Mouse (Mus musculus) Patski (cell line): ENCODE data around the gene Islr. TPM values are rescaled to one million over a fixed set of nuclear protein-coding genes. Genes with fewer than 3 reads are reported as not detected.

Source experiments
- ATAC-seq: fragments of 100-300 bp; one replicate; pipeline ENCODE4 v1.8.0; 2021
- CTCF ChIA-PET: fragments of 350-600 bp; sonication (Branson Sonifier 250); formaldehyde crosslinking; loops from one replicate; lab custom pipeline; 2022; ENCODE audit warnings: inconsistent platforms; lab: Charles Lee
- POLR2A ChIA-PET: fragments of 350-600 bp; sonication (Branson Sonifier 250); formaldehyde crosslinking; loops from one replicate; lab custom pipeline; 2022; ENCODE audit warnings: antibody characterized with exemption, inconsistent platforms; lab: Charles Lee
- DNase-seq: peaks from one replicate; pipeline ENCODE4 v3.0.0-alpha.2; 2011; ENCODE audit warnings: low read depth, low spot score
- H3K27me3 ChIP-seq: fragments of 371-371 bp; one replicate; pipeline ENCODE4 v1.5.1; 2021
- CTCF ChIP-seq: fragments of 100-300 bp; IDR thresholded peaks from one replicate; pipeline ENCODE4 v1.5.1; 2021
- in situ Hi-C: fragments of 300-500 bp; cut with MboI; formaldehyde crosslinking; loops from 3 replicates; pipeline ENCODE4 v1.11.1; 2018; ENCODE audit warnings: low pct_unique_long_range_greater_than_20kb, mixed read lengths
- polyA plus RNA-seq: library from polyadenylated mRNA; unstranded; gene quantifications from one replicate; pipeline ENCODE4 v1.2.3, GENCODE M21; 2021

Islr gene
- polyA plus RNA-seq, 1 experiment from 2014 or later: 39.6 TPM

GRCm38 (mm10) chr9:58246083-58246591 is 42.0 kb upstream of the Islr start:
- CTCF ChIA-PET: interaction anchor here (1.1 to 4.0 kb wide), 5 partner anchors 21 to 207 kb away, joined by 4 to 23 read pairs (median 15); no protein-coding TSS in a partner anchor
- ATAC-seq (no peak), DNase-seq (no peak)
- no peak for TF ChIP-seq CTCF
- POLR2A ChIA-PET: no interaction called here
- no peaks in the 10 kb centered on the region for H3K27me3 ChIP-seq
- in situ Hi-C loops: no loop called here

- DNase-seq (no peak), ATAC-seq (no peak)
- H3K27me3 ChIP-seq: no peaks in the 10 kb centered on the region
- CTCF ChIA-PET: interaction anchor here (1.1 to 1.4 kb wide), 4 partner anchors 9 to 205 kb away, joined by 3 to 5 read pairs (median 4); partner anchors contain the start of gene Stoml1
- POLR2A ChIA-PET: interaction anchor here (1.2 kb wide), 1 partner anchor 48 kb away, joined by 3 read pairs; no protein-coding TSS in a partner anchor
- TF ChIP-seq CTCF: no peak
- in situ Hi-C loops: no loop called here
Observed at GRCm38 (mm10) chr9:58243696-58244095, 39.6 kb upstream of the Islr start.

GRCm38 (mm10) chr9:58242696-58243095 is 38.6 kb upstream of the Islr start:
- POLR2A ChIA-PET: interaction anchor here (1.2 kb wide), 1 partner anchor 49 kb away, joined by 3 read pairs; no protein-coding TSS in a partner anchor
- ATAC-seq: no peak
- in situ Hi-C loops: no loop called here
- TF ChIP-seq CTCF: no peak
- no peaks in the 10 kb centered on the region for H3K27me3 ChIP-seq
- CTCF ChIA-PET: interaction anchor here (0.7 to 1.5 kb wide), 5 partner anchors 10 to 38 kb away, joined by 3 to 6 read pairs (median 3); partner anchors contain the start of gene Stoml1
- DNase-seq: no peak

GRCm38 (mm10) chr9:58241780-58242485 is 37.8 kb upstream of the Islr start:
- DNase-seq: no peak
- CTCF ChIA-PET: interaction anchor here (0.7 to 1.5 kb wide), 7 partner anchors 10 to 41 kb away, joined by 3 to 6 read pairs (median 3); partner anchors contain the start of gene Stoml1
- no peaks in the 10 kb centered on the region for H3K27me3 ChIP-seq
- POLR2A ChIA-PET: no interaction called here
- in situ Hi-C loops: no loop called here
- no peak for ATAC-seq
- no peak for TF ChIP-seq CTCF

GRCm38 (mm10) chr9:58234502-58235015 is 30.5 kb upstream of the Islr start:
- DNase-seq (no peak), ATAC-seq (no peak)
- H3K27me3 ChIP-seq: no peaks in the 10 kb centered on the region
- POLR2A ChIA-PET: no interaction called here
- CTCF ChIA-PET: interaction anchor here (0.8 to 1.8 kb wide), 3 partner anchors 9 to 15 kb away, joined by 3 to 6 read pairs (median 4); partner anchors contain the start of gene Pml
- in situ Hi-C loops: no loop called here
- no peak for TF ChIP-seq CTCF

- no peaks in the 10 kb centered on the region for H3K27me3 ChIP-seq
- no peak for TF ChIP-seq CTCF
- CTCF ChIA-PET: interaction anchor here (1.5 to 2.3 kb wide), 3 partner anchors 11 to 21 kb away, joined by 3 to 7 read pairs (median 5); partner anchors contain the start of gene Stoml1
- ATAC-seq (no peak), DNase-seq (no peak)
- in situ Hi-C loops: no loop called here
- POLR2A ChIA-PET: no interaction called here
Observed at GRCm38 (mm10) chr9:58232374-58232773, 28.3 kb upstream of the Islr start.

GRCm38 (mm10) chr9:58231746-58232145 is 27.6 kb upstream of the Islr start:
- ATAC-seq (no peak), DNase-seq (no peak)
- CTCF ChIA-PET: interaction anchor here (1.5 to 2.3 kb wide), 4 partner anchors 10 to 17 kb away, joined by 3 to 7 read pairs (median 6); no protein-coding TSS in a partner anchor
- no peaks in the 10 kb centered on the region for H3K27me3 ChIP-seq
- no peak for TF ChIP-seq CTCF
- POLR2A ChIA-PET: no interaction called here
- in situ Hi-C loops: no loop called here

GRCm38 (mm10) chr9:58228777-58229466 is 24.8 kb upstream of the Islr start:
- ATAC-seq (no peak), DNase-seq (no peak)
- CTCF ChIA-PET: interaction anchor here (0.7 kb wide), 1 partner anchor 12 kb away, joined by 3 read pairs; no protein-coding TSS in a partner anchor
- H3K27me3 ChIP-seq: no peaks in the 10 kb centered on the region
- TF ChIP-seq CTCF: no peak
- POLR2A ChIA-PET: interaction anchor here (0.6 kb wide), 1 partner anchor 245 kb away, joined by 3 read pairs; no protein-coding TSS in a partner anchor
- in situ Hi-C loops: loop anchor here (10.0 kb wide), 1 partner anchor 146 kb away; the partner anchor contains the start of gene Tbc1d21

GRCm38 (mm10) chr9:58225915-58226913 is 22.1 kb upstream of the Islr start:
- no peak for ATAC-seq
- no peak for DNase-seq
- no peaks in the 10 kb centered on the region for H3K27me3 ChIP-seq
- TF ChIP-seq CTCF: peak; percentile 85
- ChIA-PET POLR2A (no interaction called here), CTCF (interaction anchor here (0.6 to 5.5 kb wide), 14 partner anchors 8 to 288 kb away, joined by 3 to 37 read pairs (median 4); partner anchors contain the start of gene Stoml1)
- in situ Hi-C loops: loop anchor here (10.0 kb wide), 1 partner anchor 149 kb away; the partner anchor contains the start of gene Tbc1d21
